Mouse (Mus musculus) thymus, adult 18-20 months (tissue): ENCODE measurements around the gene Ncs1.

Experiments
- DNase-seq, 2 experiments: peaks; one replicate each; pipeline ENCODE4 v3.0.0; 2022; ENCODE audit warnings: mixed read lengths in 2 of 2

Gene Ncs1

DNA sequence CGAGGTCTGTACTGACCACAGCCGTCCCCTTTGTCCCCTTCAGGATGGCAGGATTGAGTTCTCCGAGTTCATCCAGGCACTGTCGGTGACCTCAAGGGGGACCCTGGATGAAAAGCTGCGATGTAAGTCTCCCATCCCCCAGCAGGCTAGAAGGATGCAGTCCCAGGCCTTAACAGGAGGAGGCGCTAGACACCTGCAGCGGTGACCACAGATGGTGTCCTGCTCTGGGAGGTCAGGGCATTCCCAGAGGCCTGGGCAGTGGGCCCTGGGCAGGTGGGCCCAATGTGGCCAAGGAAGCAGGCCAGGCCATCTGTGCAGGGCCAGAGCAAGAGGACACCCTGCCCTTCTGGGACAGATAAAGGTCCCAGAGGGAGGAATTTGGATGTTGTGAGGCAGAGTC is 36.6 kb downstream of the Ncs1 start:
- DNase-seq: no peak

DNA sequence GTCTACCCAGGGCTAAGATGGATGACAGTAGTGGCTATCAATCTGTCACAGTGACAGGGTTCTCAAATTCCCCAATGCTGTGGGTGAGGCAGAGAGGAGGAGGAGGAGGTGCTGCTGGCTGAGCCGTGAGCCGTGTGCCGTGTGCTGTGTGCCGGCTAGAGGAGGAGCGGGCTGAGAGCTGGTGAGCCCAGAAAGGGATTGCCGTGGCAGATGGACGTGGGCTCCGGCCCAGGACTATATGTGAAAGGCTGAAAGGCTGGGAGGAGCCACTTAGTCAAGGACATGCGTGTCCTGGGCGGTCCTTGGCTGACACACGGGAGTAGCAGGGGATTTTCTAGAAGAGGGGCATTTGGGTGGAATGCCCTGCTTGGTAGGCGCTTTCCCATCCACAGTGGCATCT is 37.3 kb downstream of the Ncs1 start:
- DNase-seq: no peak

DNA sequence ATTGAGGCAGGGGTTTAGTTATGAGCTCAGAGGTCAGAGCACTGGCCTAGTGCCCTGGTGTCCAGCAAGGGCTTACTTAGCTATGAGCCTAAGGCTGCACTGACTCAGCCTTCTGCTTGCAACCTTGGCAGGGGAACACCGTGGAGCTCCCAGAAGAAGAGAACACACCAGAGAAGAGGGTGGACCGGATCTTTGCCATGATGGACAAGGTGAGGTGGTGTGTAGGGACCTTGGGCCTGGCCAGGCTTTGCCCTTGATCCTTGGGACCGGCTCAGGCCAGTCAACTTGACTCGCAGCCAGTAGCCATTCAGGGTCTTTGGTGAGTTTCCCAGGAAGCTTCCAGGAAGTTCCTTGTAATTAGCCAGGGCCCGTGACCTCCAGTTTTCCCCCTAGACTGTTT is 38.9 kb downstream of the Ncs1 start:
- DNase-seq: no peak

DNA sequence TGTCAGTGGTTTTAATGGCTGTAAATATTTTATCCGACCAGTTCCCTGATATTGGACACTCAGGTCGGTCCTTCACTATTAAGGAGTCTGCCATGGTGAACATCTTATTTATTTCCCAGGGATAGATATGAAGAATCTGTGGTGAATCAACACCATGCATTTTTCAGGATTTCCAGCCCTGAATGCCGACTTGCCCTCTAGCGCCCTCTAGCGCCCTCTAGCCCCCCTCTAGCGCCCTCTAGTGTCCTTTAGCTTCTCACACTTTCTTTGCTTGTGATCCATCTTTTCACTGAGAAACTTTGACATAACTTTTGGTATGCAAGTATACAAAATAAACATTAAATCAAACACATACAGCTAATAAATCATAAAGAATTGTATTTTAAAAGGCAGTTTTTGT is 45.8 kb downstream of the Ncs1 start:
- no peak for DNase-seq

DNA sequence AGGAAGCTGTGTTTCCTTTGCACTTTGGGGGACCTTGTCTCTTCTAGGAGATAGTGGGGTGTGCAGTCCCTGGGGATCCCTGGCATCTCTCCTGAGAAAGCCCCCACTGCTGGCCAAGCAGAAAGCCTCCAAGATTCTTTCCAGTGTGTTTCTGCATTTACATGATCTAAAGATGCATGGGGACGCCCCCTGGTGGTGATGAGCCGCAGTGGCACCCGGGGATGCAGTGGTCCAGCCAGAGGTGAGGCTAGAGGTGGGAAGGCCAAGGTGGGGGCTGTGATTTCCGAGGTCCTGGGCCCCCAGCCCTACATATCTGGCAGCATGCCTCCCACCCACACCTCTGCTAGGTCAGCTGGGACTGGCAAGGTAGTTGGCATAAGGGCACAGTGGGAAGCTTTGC is 49.4 kb downstream of the Ncs1 start:
- DNase-seq: peak; percentile 45 to 53

DNA sequence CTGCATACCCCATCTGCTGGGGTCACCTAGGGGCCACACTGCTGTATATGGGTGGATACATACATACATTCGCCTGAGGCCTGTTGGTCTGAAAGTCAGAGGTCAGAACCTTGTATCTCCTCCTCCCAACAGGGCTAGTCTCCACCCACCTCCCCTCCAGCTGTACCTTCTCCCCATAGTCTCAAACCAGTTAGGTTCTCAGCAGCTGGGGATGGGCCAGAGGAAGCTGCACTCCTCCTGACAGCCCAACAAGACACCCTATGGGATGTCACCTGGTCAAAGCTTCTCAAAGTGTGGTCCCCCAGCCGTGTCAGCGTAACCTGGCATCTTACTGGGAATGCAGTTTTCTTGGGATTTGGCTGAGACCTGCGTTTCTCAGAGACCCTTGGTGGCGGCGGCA is 50.8 kb downstream of the Ncs1 start:
- no peak for DNase-seq

DNA sequence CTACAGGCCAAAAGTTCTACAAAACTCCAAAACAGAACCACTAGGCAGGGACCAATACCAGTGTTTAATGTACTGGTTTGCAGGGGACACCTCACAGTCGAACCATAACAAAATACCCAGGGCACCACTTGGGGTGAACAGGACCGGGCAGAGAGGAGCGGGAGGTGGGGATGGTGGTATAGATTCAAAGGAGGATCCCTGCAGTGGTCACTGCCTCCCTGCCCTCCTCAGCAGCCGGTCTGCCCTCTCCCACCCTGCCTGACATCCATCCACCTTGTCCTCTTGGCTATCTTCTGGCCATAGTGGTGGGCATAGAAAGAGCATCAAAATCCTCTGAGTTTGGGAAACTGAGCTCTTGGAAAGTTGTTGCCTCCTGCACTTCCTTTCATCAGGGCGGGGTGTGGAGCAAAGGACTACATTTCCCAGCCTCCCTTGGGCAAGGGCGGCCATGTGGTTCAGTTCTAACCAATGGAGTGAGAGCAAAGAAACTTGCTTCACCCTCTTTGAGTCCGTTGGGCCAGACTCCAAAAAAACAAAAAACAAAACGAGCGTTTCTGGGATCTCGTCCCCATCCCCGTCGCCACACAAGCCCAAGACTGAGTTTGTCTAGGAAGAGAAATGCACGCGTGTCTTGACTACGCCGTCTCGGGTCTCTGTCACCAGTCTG is 52.1 kb downstream of the Ncs1 start:
- peak; percentile 34 to 40 for DNase-seq

DNA sequence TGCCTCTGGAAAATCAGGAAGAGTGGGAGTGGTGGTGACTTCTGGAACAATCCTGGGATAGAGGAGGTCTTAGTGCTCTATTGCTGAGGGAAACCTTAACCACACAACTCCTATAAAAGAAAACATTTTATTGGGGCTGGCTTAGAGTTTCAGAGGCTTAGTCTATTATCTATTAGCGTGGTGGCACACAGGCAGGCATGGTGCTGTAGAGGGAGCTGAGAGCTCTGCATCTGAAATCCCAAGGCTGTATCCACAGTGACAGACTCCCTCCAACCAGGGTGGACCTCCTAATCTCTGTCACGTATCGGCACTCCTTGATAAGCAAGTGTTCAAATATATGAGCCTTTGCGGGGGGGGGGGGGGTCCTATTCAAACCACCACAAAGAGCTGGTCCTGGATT is 53.2 kb downstream of the Ncs1 start:
- DNase-seq: no peak

DNA sequence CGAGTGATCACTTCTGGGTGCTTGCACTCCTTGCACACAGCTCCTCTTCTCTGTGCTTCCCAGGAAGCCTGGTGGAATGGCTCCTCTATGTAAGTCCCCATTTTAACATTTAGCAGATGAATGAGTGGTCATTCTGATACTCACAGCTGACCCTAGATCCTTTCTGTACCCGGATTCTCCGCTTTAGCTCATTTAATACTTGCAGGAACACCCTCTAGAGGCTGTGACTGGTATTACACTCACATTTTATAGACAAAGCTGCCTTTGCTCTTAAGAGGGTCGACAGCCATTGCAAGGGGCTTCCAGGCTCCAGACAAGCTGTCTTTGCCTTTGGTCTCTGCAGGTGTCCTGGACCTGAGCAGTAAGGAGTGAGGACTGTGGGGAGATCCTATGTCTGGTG is 53.6 kb downstream of the Ncs1 start:
- DNase-seq: no peak

DNA sequence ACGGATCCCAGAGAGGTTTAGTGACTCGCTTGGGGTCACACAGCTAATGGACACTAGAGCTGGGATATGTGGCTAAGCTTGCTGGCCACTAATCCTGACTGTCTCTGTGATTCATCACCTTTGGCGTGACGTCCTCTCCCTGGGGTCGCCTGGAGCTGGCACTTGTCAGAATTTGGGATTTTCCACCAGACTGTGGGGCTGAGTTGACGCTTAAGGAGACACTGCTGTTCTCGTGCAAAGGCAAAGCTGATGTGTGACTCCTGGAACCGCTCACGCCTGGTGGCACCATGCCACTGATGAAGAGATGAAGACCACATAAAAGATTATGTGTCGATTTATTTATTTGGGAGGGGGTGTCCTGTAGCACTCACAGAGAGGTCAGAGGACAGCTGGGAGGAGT is 54.4 kb downstream of the Ncs1 start:
- DNase-seq: no peak

DNA sequence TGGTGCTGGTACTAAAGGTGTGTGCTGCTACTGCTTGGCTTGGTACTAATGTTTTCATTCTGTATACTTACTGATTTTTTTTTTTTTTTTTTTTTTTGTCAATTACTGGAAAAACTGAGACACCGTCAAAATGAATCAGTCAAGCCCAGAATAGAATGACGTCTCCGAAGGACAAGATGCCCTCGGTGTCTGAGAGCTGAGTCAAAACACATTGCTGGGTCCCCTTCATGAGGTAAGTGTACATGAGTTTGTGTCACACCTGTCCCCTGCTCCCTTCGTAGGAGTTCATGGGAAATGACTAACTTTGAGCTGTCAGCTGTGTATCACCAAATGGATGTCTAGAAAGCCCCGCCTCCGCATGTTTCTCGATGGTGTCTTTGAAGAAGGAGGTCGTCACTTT is 57.6 kb downstream of the Ncs1 start:
- DNase-seq: no peak

DNA sequence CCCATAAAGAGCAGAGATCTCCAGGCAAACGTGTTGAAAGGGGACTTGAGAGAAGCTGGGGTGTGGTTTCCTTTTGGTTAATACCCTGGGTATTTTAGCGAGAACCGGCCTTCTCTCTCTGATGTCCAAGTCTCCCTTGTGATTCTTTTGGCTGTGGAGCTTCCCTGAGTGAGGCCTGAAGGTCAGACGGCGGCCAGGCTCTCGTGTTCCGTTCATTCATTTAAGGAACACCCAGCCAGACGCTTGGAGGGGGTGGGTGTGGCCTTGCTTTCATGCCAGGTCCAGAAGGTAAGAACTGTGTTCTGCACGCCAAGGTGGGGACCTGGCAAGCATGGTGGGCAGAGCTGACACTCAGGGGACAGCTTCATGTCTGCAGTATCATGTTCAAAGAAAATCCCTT is 58.6 kb downstream of the Ncs1 start:
- DNase-seq: no peak

DNA sequence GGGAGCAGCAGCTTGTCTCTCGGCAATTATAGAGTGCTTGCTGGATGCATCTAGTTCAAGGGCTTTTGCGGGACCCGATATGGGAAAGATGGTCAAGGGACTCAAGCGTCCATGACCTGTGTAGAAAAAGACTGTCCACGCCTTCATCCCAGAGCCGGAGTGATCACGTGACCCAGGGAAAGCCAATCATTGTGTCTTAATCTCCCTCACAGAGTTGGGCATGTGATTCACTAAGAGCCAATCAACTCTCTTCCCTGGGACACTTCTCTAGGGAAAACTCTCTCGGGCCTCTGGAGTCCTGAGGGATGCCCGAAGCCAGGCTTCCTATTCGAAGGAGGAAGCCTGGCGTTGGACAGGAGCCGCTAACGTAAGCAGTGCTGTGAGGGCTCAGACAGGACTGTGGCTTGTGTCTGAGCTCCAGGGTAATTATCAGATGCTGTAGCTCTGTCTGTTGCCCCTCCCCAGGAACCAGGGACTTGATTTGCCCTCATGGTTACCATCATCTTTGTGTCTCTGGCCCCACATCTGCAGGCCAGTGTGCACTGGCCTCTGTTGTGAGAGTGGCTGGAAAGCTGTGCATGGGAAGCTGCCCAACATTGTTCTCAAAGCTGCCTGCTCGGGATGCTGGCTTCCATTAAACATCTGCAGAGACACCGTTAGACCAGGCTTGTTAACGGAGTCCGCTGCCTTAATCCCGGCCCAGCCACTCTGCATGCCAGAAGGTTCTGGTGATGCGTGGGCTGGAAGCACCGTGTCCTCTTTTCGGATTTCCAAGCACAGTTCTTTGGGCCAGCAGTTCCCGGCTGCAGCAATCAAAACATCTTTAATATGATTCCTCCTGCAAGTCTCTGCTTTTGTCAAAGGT is 59.4 kb downstream of the Ncs1 start:
- DNase-seq: no peak

DNA sequence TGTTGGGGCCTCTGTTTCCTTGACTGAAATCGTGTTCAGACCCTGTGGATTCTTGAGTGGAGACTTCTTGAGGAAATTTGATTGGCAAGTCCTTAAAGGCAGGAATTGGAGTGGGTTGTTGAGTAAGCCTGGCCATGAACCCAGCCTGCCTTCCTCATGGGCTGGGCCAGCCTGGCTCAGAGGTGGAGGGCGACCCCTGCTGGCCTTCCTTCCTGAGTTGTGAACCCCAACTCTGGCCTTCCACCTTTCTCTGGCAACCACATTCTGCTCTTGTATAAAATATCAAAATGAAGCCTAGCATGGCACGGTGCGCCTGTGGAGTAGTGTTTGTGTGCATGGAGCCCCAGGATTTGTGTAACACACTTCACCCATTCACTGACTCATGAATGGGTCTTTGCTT is 60.1 kb downstream of the Ncs1 start:
- no peak for DNase-seq

DNA sequence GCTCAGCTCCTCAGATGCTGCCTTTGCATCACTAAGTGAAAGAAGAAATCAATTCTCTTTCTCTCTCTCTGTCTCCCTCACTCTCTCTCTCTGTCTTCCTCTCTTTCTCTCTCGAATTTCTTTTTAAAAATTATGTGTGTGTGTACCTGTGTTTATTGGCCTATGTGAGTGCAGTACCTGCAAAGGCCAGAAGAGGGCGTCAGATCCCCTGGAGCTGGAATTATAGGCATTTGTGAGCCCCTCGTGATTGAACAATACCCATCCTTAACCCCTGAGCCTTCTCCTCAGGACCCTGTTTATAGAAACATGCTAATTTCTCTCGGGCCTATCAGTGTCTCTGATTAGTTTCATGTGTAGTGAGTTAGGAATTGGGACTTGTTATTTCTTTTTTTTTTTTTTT is 62.6 kb downstream of the Ncs1 start:
- DNase-seq: no peak

DNA sequence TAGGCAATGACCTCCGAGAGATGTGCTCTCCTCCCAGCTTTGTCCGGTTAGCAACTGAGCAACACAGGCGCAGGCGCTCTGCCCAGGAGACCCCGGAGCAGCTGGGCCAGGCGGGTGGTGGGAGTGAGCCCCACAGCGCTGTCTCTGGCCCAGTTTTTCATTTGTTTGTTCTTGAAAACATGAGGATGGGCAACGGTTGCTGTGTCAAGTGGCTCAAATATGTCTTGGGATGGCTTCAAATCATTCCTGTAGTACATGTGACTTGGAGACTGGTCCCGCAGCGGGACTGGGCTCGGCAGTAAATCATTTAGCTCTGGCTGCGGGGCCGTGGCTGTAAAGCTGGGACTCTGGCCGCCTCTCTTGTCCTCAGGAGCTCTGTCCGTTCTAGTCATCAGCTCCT is 63.9 kb downstream of the Ncs1 start:
- no peak for DNase-seq

DNA sequence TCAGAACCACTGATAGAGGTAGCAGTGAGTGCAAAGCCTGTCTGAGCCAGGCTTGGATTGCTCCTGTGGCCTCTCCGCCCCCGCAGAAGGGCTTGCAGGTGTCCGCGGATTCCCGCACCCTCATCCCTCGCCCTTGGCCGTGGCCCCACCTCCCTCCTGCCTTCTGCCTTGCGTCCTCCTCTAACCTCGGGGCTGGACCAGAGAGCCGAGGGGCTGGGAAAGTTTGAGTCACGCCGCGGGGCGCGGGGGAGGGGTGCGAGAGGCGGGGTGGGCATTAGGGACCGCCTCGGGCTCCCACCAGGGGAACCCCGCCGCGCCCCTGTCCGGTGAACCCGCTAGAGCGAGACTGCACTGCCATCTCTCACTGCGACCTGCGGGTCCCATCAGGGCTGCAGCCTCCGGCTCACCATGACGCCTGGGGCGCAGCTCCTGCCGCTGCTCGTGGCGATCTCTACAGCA is 68.4 kb downstream of the Ncs1 start, which contains the start of gene Hmcn2:
Gene Hmcn2 (plus strand): TSS at position 409 of the 459 bp plus-strand sequence.
- no peak for DNase-seq

DNA sequence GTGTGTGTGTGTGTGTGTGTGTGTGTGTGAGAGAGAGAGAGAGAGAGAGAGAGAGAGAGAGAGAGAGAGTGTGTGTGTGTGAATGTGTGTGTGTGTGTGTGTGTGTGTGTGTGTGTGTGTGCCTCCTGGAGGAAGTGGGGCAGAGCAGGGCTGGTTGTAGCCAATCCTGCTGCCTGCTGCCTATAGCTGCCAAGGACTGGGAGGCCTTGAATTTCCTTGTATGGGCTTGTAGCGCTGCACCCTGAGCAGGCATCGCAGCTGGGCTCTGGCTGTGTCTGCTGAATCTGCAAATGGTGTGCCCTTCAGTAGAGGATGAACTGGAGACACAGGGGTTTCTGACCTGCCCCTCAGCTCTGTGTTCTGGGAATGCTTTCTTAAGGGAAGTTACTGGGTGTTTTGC is 72.5 kb downstream of the Ncs1 start:
- no peak for DNase-seq

DNA sequence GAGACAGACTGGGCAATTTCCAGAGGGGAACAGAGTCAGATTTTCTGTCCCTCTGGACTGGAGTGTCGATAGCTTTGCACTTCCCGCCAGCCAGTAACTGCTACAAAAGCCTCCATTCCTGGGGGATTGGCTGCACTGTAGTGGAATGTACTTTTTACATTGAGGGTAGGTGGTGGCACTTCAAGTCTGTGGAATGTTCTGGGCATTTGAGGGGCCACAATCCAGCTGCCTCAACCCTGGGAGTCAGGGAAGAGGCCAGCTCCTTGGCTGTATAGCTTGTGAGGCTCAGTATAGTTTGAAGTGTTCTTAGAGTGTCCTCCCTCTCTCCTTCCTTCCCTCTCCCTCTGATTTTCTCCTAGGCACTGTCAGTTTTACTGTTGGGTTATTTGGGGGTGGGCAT is 73.6 kb downstream of the Ncs1 start:
- no peak for DNase-seq

DNA sequence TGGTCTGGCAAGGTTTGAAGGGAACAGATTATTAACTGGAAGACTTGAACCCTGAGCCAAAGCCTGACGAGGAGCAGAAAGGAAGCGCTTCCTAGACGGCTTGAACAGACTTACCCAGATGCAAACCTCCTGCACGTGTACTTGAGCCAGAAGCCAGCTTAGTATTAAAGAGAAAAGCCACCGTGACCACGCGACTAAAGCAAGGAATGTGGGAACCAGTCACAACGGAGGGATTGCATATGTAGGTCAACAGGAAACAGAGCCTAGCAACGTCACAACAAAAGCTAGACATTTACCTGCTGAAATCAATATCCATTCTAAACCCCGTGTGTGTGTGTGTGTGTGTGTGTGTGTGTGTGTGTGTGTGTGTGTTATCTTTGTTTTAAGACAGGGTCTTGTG is 81.6 kb downstream of the Ncs1 start:
- DNase-seq: no peak

DNA sequence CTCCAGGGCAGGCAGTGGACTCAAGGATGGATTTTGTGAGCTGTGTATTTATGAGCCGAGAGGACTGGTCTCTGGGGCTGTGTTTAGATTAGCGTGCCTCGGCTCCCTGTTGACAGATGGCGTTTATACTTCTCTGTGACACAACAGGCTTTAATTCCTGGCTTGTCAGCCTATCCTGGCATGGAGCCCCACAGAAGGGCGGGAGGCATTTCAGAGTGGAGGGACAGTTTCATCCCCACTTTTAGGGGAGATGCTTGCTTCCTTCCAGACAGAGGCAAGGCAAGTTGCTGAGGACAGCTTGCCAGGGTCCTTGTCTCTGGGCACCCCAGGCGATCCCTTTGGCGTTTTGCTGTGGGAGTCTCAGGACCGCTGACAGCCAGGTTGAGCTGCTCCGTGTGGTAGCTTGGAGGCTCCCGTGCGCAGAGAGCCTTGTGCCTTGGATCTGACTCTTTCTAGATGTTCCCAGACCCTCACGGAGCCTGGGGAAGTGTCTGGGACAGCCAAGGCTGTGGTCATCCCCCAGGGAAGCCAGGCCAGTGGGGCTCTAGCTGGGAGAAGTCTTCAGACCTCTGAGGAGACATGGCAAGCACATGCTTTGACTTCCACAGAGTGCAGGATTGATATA is 92.2 kb downstream of the Ncs1 start:
- no peak for DNase-seq

DNA sequence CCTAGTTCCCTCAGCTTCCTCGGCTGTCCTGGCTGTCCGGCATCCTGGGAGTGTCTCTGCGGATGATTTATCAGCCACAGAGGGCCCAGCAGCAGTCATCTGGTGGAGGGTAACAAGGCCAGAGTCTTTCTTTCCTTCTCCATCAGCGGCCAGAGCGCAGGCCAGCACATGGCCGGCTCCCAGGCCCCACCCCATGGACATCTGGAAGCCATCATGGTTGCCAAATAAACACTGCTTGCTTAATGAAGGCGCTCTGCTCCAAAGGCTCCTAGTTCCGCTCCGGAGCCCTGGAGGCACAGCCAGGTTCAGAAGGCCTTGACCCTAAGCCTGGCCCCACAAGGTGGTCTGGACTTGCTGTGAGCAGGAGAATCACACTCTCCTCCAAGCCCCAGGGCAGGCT is 94.2 kb downstream of the Ncs1 start:
- no peak for DNase-seq

DNA sequence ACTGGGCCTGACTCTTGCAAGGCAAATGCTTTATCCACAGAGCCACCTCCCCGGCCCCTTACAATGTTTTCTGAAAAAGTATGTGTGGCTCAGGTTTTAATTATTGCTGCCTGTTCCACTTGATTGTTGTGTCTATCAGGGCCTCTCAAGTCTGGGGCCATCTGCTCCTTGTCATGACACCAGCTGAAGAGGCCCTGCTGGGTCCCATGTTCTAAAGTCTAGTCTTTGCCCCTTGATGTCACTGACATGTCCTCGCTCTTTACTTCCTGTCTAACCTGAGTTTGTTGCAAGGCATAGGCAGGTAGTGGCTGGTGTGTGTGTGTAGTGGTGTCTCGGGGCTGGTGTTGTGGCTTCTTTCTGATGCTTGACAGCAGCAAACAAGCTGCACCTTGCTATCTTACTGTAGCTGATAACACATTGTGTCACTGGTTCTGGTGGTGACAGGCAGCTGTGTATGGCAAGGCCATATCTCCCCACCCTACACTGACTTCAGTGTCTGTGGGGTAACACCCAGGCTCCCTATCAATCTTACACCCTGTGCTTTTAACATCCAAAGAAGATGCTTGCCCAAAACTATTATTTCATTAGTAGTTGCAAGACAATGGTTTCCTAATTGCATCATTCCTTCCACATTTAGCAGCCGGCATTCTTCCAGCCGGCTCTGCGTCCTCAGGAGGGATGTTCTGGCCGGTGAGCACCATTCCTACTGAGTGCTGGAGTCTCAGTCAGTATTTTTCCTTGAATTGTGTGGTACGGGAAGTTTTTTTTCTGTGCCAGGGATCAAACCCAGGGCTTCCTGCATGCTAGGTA is 96.3 kb downstream of the Ncs1 start:
- no peak for DNase-seq
